In the genomic region with DNA sequence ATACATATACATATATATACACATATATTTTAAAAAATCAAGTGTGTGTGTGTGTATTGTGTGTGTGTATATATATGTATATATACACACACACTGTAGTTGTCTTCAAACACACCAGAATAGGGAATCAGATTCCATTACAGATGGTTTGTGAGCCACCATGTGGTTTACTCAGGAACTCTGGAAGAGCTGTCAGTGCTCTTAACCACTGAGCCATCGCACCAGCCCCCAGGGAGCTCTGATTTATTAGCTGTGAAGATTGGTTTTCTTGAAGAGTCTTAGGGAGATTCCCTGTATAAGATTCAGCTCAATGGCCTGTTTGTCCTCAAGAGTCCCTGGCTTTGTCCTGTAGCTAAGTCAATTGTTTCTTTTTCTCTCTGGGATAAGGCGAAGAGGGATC, we compare ENCODE assay signal across 20 mouse cellular contexts. TPM values are rescaled to one million over a fixed set of nuclear protein-coding genes. Genes with fewer than 3 reads are reported as not detected.
DNase-seq lines count a peak whose midpoint lies in the region; ATAC-seq and TF ChIP-seq lines count a peak whose summit lies in the region.
"Had no signal": no experiment of that assay in that cellular context is flagged by ENCODE, and none has a peak within 500 bp of the region (broad histone marks: within the 10 kb centered on the region; RNA-seq: fewer than 3 reads in every experiment).

No protein-coding gene starts in this region.

- H3K4me3 ChIP-seq in hindbrain, embryonic 15.5 days = no peak overlapping the region
- H3K4me3 ChIP-seq in hindbrain, embryonic 12.5 days = no peak overlapping the region
- peak overlapping the region; percentile 14 for H3K4me3 ChIP-seq in testis, adult 2 months (ENCODE audit: control insufficient read depth, low read depth, low read length)
- H3K4me3 ChIP-seq: limb, embryonic 10.5 days had no signal

- H3K27ac ChIP-seq in hindbrain, embryonic 15.5 days (replicated peaks) = no peak overlapping the region
- no peak overlapping the region for H3K27ac ChIP-seq in hindbrain, embryonic 12.5 days
- H3K27ac ChIP-seq in testis, adult 2 months (ENCODE audit: control insufficient read depth, insufficient read depth, low read depth, low read length) = no peak overlapping the region
- H3K27ac ChIP-seq: heart, embryonic 13.5 days; limb, embryonic 10.5 days; stomach, postnatal 0 days had no signal

- H3K9ac ChIP-seq in hindbrain, embryonic 15.5 days = no peak overlapping the region
- H3K9ac ChIP-seq in hindbrain, embryonic 12.5 days = no peak overlapping the region
- H3K9ac ChIP-seq: heart, embryonic 13.5 days had no signal

- DNase-seq in cerebellum, adult 9-10 months = peak; percentile 3
- no peak for DNase-seq in cerebellum, postnatal 36 days
- DNase-seq in testis, postnatal 10 days (ENCODE audit: low spot score) = no peak
- peak; percentile 30 for DNase-seq in retina, postnatal 1 day
- DNase-seq: adrenal gland, postnatal 10 days; cerebellum, adult 11-12 months; kidney, adult 2 months; layer of hippocampus, postnatal 36 days; lung, adult 2 months; lung, postnatal 4 days; midbrain, embryonic 14.5 days had no signal

- WGBS in hindbrain, embryonic 15.5 days = 67% methylated on average over 2 of the region's 2 CpGs
- 72% methylated on average over 2 of the region's 2 CpGs for WGBS in hindbrain, embryonic 12.5 days

- no peaks in the 10 kb centered on the region for H3K27me3 ChIP-seq in hindbrain, embryonic 15.5 days
- H3K27me3 ChIP-seq in hindbrain, embryonic 12.5 days = no peaks in the 10 kb centered on the region
- H3K27me3 ChIP-seq in testis, adult 2 months (ENCODE audit: control insufficient read depth, insufficient read depth, low read length) = no peaks in the 10 kb centered on the region
- H3K27me3 ChIP-seq: heart, embryonic 13.5 days had no signal

- no peak for TF ChIP-seq CTCF in testis, adult 2 months (IDR thresholded peaks at IDR 0.05; ENCODE audit: control insufficient read depth, insufficient read depth, insufficient replicate concordance, low read depth, low read length)

- no peaks in the 10 kb centered on the region for H3K9me3 ChIP-seq in hindbrain, embryonic 15.5 days
- H3K9me3 ChIP-seq in hindbrain, embryonic 12.5 days (replicated peaks) = no peaks in the 10 kb centered on the region
- H3K9me3 ChIP-seq: limb, embryonic 10.5 days had no signal

- H3K4me1 ChIP-seq in hindbrain, embryonic 15.5 days (replicated peaks) = peaks cover 36% of the 10 kb centered on the region
- peaks cover 17% of the 10 kb centered on the region for H3K4me1 ChIP-seq in hindbrain, embryonic 12.5 days
- peaks cover 6% of the 10 kb centered on the region for H3K4me1 ChIP-seq in testis, adult 2 months (ENCODE audit: control insufficient read depth, insufficient read depth, low read length)

- TF ChIP-seq POLR2A in testis, adult 2 months (IDR thresholded peaks at IDR 0.05; ENCODE audit: control insufficient read depth, low read depth, low read length) = no peak

- H3K36me3 ChIP-seq in hindbrain, embryonic 15.5 days = peaks cover 18% of the 10 kb centered on the region; the same call in 1 of the 2 replicates
- H3K36me3 ChIP-seq in hindbrain, embryonic 12.5 days = peaks cover 10% of the 10 kb centered on the region; the same call in 1 of the 2 replicates
- no peaks in the 10 kb centered on the region for H3K36me3 ChIP-seq in testis, adult 2 months (ENCODE audit: control insufficient read depth, insufficient read depth, low read length)

- 0 out of 2 replicates have a peak overlapping the region, but pooled peaks have one; percentile 23 for H3K4me2 ChIP-seq in hindbrain, embryonic 15.5 days
- H3K4me2 ChIP-seq in hindbrain, embryonic 12.5 days (replicated peaks) = no peak overlapping the region
- H3K4me2 ChIP-seq: liver, embryonic 11.5 days had no signal

- ATAC-seq in hindbrain, embryonic 15.5 days (ENCODE audit: low FRiP score, low read depth) = no peak
- no peak for ATAC-seq in hindbrain, embryonic 12.5 days (ENCODE audit: low FRiP score)
- ATAC-seq in frontal cortex, adult (ENCODE audit: low TSS enrichment) = no peak
- ATAC-seq: forebrain, embryonic 14.5 days had no signal

RNA-seq across cellular contexts. Expression of a gene that starts 2.0 kb away (rescaled TPM):
- polyA plus RNA-seq in hindbrain, embryonic 15.5 days (2015; fragmentation: Nextera tagmentation; extraction: Ambion mirVana) = 88.8 and 93.6 TPM in 2 replicates
- 73.1 and 73.5 TPM in 2 replicates for polyA plus RNA-seq in hindbrain, embryonic 12.5 days (2016; fragmentation: Nextera tagmentation; extraction: Ambion mirVana)
- 84.2 and 122 TPM in 2 replicates for polyA plus RNA-seq in testis, adult 2 months (2012; rRNA removed)

RNA-seq across cellular contexts. Expression of a gene that starts 47.9 kb away (rescaled TPM):
- polyA plus RNA-seq in hindbrain, embryonic 15.5 days (2015; fragmentation: Nextera tagmentation; extraction: Ambion mirVana) = 67.8 and 72.8 TPM in 2 replicates
- 55.6 and 70.6 TPM in 2 replicates for polyA plus RNA-seq in hindbrain, embryonic 12.5 days (2016; fragmentation: Nextera tagmentation; extraction: Ambion mirVana)
- 47.0 and 62.4 TPM in 2 replicates for polyA plus RNA-seq in testis, adult 2 months (2012; rRNA removed)

Comparison
In these comparisons a context has a peak if more than half of its experiments do, and no peak if none do; other contexts are left out.
1. DNase-seq: peak in cerebellum, adult 9-10 months (single experiment) and retina, postnatal 1 day (single experiment); none in cerebellum, postnatal 36 days (0 of 2) and testis, postnatal 10 days (single experiment).